Mouse (Mus musculus) CH12.LX (cell line): ENCODE measurements around the gene Vac14. TPM values are rescaled to one million over a fixed set of nuclear protein-coding genes. Genes with fewer than 3 reads are reported as not detected.

ENCODE experiments used
- DNase-seq: peaks from one replicate; pipeline ENCODE4 v3.0.0-alpha.2; 2013; ENCODE audit errors: extremely low read depth
- H3K27ac ChIP-seq: 2 replicates; pipeline ENCODE4 v1.5.1; 2012; ENCODE audit warnings: low read depth, mild to moderate bottlenecking, control low read depth, moderate library complexity; ENCODE audit not compliant: insufficient read depth
- H3K27me3 ChIP-seq: replicated peaks from 2 replicates; pipeline ENCODE3; 2012; ENCODE audit warnings: inconsistent platforms
- H3K36me3 ChIP-seq, 2 experiments: replicated peaks in 1 of 2; 2 replicates each; pipeline versions ENCODE3 to v1.6.1; 2012; ENCODE audit warnings: inconsistent platforms in 1 of 2, low read length in 1 of 2, mild to moderate bottlenecking in 1 of 2, mixed read lengths in 1 of 2, moderate library complexity in 1 of 2; ENCODE audit not compliant: control insufficient read depth in 1 of 2, insufficient read depth in 1 of 2
- H3K4me1 ChIP-seq, 2 experiments: 2 replicates each; pipeline ENCODE4 v1.6.1; 2012; ENCODE audit warnings: inconsistent platforms in 1 of 2, moderate library complexity in 1 of 2; ENCODE audit not compliant: insufficient read depth in 2 of 2, control insufficient read depth in 1 of 2
- H3K4me2 ChIP-seq: 2 replicates; pipeline ENCODE4 v1.6.1; 2012; ENCODE audit warnings: low read depth, mild to moderate bottlenecking, control low read depth; ENCODE audit not compliant: poor library complexity, insufficient read depth, severe bottlenecking
- H3K4me3 ChIP-seq, 3 experiments: fragments of 150-350 bp in 1 of 3; sonication (generic) in 1 of 3; replicated peaks in 1 of 3; 2 replicates each; pipeline versions ENCODE3 to v1.5.1; 2011 to 2012; ENCODE audit warnings: low read depth in 2 of 3, low read length in 2 of 3, mild to moderate bottlenecking in 2 of 3, moderate library complexity in 2 of 3, control low read depth in 1 of 3, improper control_type of control experiment in 1 of 3, inconsistent platforms in 1 of 3, mixed read lengths in 1 of 3; ENCODE audit not compliant: poor library complexity in 1 of 3
- H3K79me2 ChIP-seq: replicated peaks from 2 replicates; pipeline ENCODE4 v1.6.1; 2012; ENCODE audit warnings: mild to moderate bottlenecking, moderate library complexity; ENCODE audit not compliant: control insufficient read depth, poor library complexity, insufficient read depth, severe bottlenecking; ENCODE audit errors: extremely low read depth
- H3K9ac ChIP-seq: 2 replicates; pipeline ENCODE4 v1.6.1; 2012; ENCODE audit warnings: low read depth, mild to moderate bottlenecking, control low read depth, moderate library complexity; ENCODE audit not compliant: insufficient read depth
- H3K9me3 ChIP-seq: replicated peaks from 2 replicates; pipeline ENCODE3; 2012; ENCODE audit warnings: low read length, inconsistent platforms, mixed read lengths
- BHLHE40 ChIP-seq: IDR thresholded peaks from 2 replicates; pipeline ENCODE4 v1.6.1; 2011; ENCODE audit warnings: mild to moderate bottlenecking, low read depth, low read length, improper control_type of control experiment
- CHD1 ChIP-seq: IDR thresholded peaks from 2 replicates; pipeline ENCODE4 v1.6.1; 2012; ENCODE audit warnings: low read depth, low read length, improper control_type of control experiment, inconsistent platforms
- CHD2 ChIP-seq: IDR thresholded peaks from 2 replicates; pipeline ENCODE4 v1.6.1; 2011; ENCODE audit warnings: low read length, improper control_type of control experiment
- CTCF ChIP-seq, 2 experiments: IDR thresholded peaks in 1 of 2; conservative IDR thresholded peaks in 1 of 2; 2 replicates each; pipeline ENCODE4 v1.5.1; 2011 to 2012; ENCODE audit warnings: low read depth in 2 of 2, low read length in 2 of 2, improper control_type of control experiment in 1 of 2, inconsistent platforms in 1 of 2, mild to moderate bottlenecking in 1 of 2, moderate library complexity in 1 of 2
- E2F4 ChIP-seq: IDR thresholded peaks from 2 replicates; pipeline ENCODE4 v1.6.1; 2011; ENCODE audit warnings: low read depth, low read length, improper control_type of control experiment; ENCODE audit not compliant: insufficient replicate concordance
- ELF1 ChIP-seq: IDR thresholded peaks from 2 replicates; pipeline ENCODE4 v1.6.1; 2014; ENCODE audit warnings: low read depth, mild to moderate bottlenecking, inconsistent platforms, low read length, improper control_type of control experiment
- HCFC1 ChIP-seq: IDR thresholded peaks from 2 replicates; pipeline ENCODE4 v1.6.1; 2012; ENCODE audit warnings: low read depth, mild to moderate bottlenecking, inconsistent platforms, low read length, improper control_type of control experiment
- IRF4 ChIP-seq: IDR thresholded peaks from 2 replicates; pipeline ENCODE4 v1.6.1; 2014; ENCODE audit warnings: low read depth, mild to moderate bottlenecking, inconsistent platforms, low read length, improper control_type of control experiment
- JUN ChIP-seq: IDR thresholded peaks from 2 replicates; pipeline ENCODE4 v1.6.1; 2011; ENCODE audit warnings: low read depth, mild to moderate bottlenecking, low read length, improper control_type of control experiment, moderate library complexity; ENCODE audit not compliant: insufficient read depth
- JUND ChIP-seq: conservative IDR thresholded peaks from 2 replicates; pipeline ENCODE4 v1.6.1; 2011; ENCODE audit warnings: low read depth, low read length, improper control_type of control experiment
- MAFK ChIP-seq: IDR thresholded peaks from 2 replicates; pipeline ENCODE4 v1.6.1; 2011; ENCODE audit warnings: low read length, improper control_type of control experiment; ENCODE audit not compliant: insufficient replicate concordance
- MEF2A ChIP-seq: IDR thresholded peaks from 2 replicates; pipeline ENCODE4 v1.6.1; 2014; ENCODE audit warnings: low read depth, mild to moderate bottlenecking, inconsistent platforms, low read length, improper control_type of control experiment, borderline replicate concordance
- MYC ChIP-seq: IDR thresholded peaks from 2 replicates; pipeline ENCODE4 v1.6.1; 2011; ENCODE audit warnings: low read depth, mild to moderate bottlenecking, improper control_type of control experiment, low read length
- NELFE ChIP-seq: IDR thresholded peaks from 2 replicates; pipeline ENCODE4 v1.6.1; 2011; ENCODE audit warnings: low read depth, low read length, improper control_type of control experiment
- PAX5 ChIP-seq: IDR thresholded peaks from 2 replicates; pipeline ENCODE4 v1.6.1; 2012; ENCODE audit warnings: low read length, inconsistent platforms, mixed read lengths
- POLR2A ChIP-seq: IDR thresholded peaks from 2 replicates; pipeline ENCODE4 v1.6.1; 2011; ENCODE audit warnings: low read depth, mild to moderate bottlenecking, improper control_type of control experiment, low read length
- POLR2AphosphoS2 ChIP-seq: IDR thresholded peaks from 2 replicates; pipeline ENCODE4 v1.6.1; 2011; ENCODE audit warnings: low read depth, low read length, improper control_type of control experiment
- SMC3 ChIP-seq: IDR thresholded peaks from 2 replicates; pipeline ENCODE4 v1.6.1; 2011; ENCODE audit warnings: low read depth, low read length, improper control_type of control experiment
- TBP ChIP-seq: conservative IDR thresholded peaks from 2 replicates; pipeline ENCODE4 v1.6.1; 2011; ENCODE audit warnings: low read depth, low read length, improper control_type of control experiment
- TCF12 ChIP-seq: IDR thresholded peaks from 2 replicates; pipeline ENCODE4 v1.6.1; 2014; ENCODE audit warnings: low read depth, mild to moderate bottlenecking, inconsistent platforms, low read length, improper control_type of control experiment
- UBTF ChIP-seq: IDR thresholded peaks from 2 replicates; pipeline ENCODE4 v1.6.1; 2012; ENCODE audit warnings: low read depth, mild to moderate bottlenecking, inconsistent platforms, low read length, improper control_type of control experiment, moderate library complexity
- USF2 ChIP-seq: conservative IDR thresholded peaks from 2 replicates; pipeline ENCODE4 v1.6.1; 2011; ENCODE audit warnings: low read depth, low read length, improper control_type of control experiment
- ZC3H11A ChIP-seq: IDR thresholded peaks from 2 replicates; pipeline ENCODE4 v1.6.1; 2012; ENCODE audit warnings: low read depth, mild to moderate bottlenecking, inconsistent platforms, low read length, improper control_type of control experiment
- ZKSCAN1 ChIP-seq: IDR thresholded peaks from 2 replicates; pipeline ENCODE4 v1.6.1; 2012; ENCODE audit warnings: low read depth, inconsistent platforms, low read length, improper control_type of control experiment, borderline replicate concordance
- ZMIZ1 ChIP-seq: IDR thresholded peaks from 2 replicates; pipeline ENCODE4 v1.6.1; 2012; ENCODE audit warnings: low read depth, mild to moderate bottlenecking, inconsistent platforms, low read length, improper control_type of control experiment
- ZNF384 ChIP-seq: IDR thresholded peaks from 2 replicates; pipeline ENCODE4 v1.6.1; 2012; ENCODE audit warnings: low read depth, low read length, improper control_type of control experiment, inconsistent platforms
- dilution Hi-C: fragments of 300-500 bp; cut with MboI; formaldehyde crosslinking; loops from 2 replicates; pipeline ENCODE4 v1.14.3; 2020; ENCODE audit warnings: low sequenced_read_pairs; ENCODE audit not compliant: extremely low pct_unique_long_range_greater_than_20kb, extremely low pct_ligation_motif_present
- in situ Hi-C: fragments of 300-500 bp; cut with MboI; formaldehyde crosslinking; loops from 3 replicates; pipeline ENCODE4 v1.14.3; 2019; ENCODE audit warnings: low sequenced_read_pairs, low pct_ligation_motif_present, low pct_unique_long_range_greater_than_20kb, mixed read lengths
- polyA plus RNA-seq: library from polyadenylated mRNA; unstranded; fragments of >175 nt; gene quantifications from 2 replicates; pipeline ENCODE4 v1.2.1, GENCODE M21; 2012; ENCODE audit warnings: low read depth; ENCODE audit not compliant: insufficient read length
- total RNA-seq, 2 experiments: library from RNA; depleted of rRNA; stranded (reverse); fragments of 300-350 nt in 1 of 2; fragments of >200 nt in 1 of 2; gene quantifications; 2 replicates each; pipeline ENCODE4 v1.2.3; 2012 to 2014

The Vac14 gene
- total and polyA plus RNA-seq, 3 experiments = 20.9 to 73.8 (median 28.2) TPM

GRCm38 (mm10) chr8:110643177-110643576 is 24.8 kb downstream of the Vac14 start:
- dilution Hi-C loops (no loop called here), in situ Hi-C loops (loop anchor here (25.0 kb wide), 2 partner anchors 194 to 444 kb away; partner anchors contain the start of genes Clec18a, Cog4, Pdpr and Sf3b3)
- Histone ChIP-seq H3K4me2 (no peak overlapping the region), H3K9me3 (no peaks in the 10 kb centered on the region), H3K27ac (no peak overlapping the region; the same call in 1 of the 2 replicates), H3K9ac (no peak overlapping the region), H3K79me2 (no peaks in the 10 kb centered on the region; the same call in 1 of the 2 replicates), H3K36me3 (peaks cover 46 to 80% of the 10 kb centered on the region in 2 experiments), H3K27me3 (no peaks in the 10 kb centered on the region), H3K4me3 (no peak overlapping the region), H3K4me1 (0 out of 4 replicates have a peak, but pooled peaks cover 0 to 4% of the 10 kb centered on the region in 2 experiments)
- DNase-seq = no peak
- TF ChIP-seq ZKSCAN1 = no peak
- no peak for TF ChIP-seq POLR2A
- no peak for TF ChIP-seq TCF12
- TF ChIP-seq MYC = no peak
- TF ChIP-seq PAX5 = no peak
- TF ChIP-seq ZC3H11A = no peak
- no peak for TF ChIP-seq JUND
- TF ChIP-seq CHD2 = no peak
- no peak for TF ChIP-seq ZMIZ1
- no peak for TF ChIP-seq NELFE
- TF ChIP-seq MAFK = no peak
- TF ChIP-seq JUN = no peak
- TF ChIP-seq USF2 = no peak
- no peak for TF ChIP-seq UBTF
- TF ChIP-seq CHD1 = no peak
- TF ChIP-seq ZNF384 = no peak

GRCm38 (mm10) chr8:110644422-110644821 is 26.0 kb downstream of the Vac14 start:
- in situ Hi-C loops = loop anchor here (25.0 kb wide), 2 partner anchors 193 to 443 kb away; partner anchors contain the start of genes Clec18a, Cog4, Pdpr and Sf3b3
- Histone ChIP-seq H3K36me3 (peaks cover 46 to 78% of the 10 kb centered on the region in 2 experiments), H3K4me1 (0 out of 4 replicates have a peak, but pooled peaks cover 0 to 4% of the 10 kb centered on the region in 2 experiments)

More at GRCm38 (mm10) chr8:110644422-110644821, 26.0 kb downstream of the Vac14 start:
- H3K79me2 ChIP-seq = no peaks in the 10 kb centered on the region; the same call in 1 of the 2 replicates
- dilution Hi-C loops = no loop called here
- DNase-seq = no peak
- no peak overlapping the region for H3K27ac ChIP-seq
- H3K4me2 ChIP-seq = no peak overlapping the region
- no peak overlapping the region for H3K9ac ChIP-seq
- no peaks in the 10 kb centered on the region for H3K27me3 ChIP-seq
- no peak overlapping the region for H3K4me3 ChIP-seq
- H3K9me3 ChIP-seq = no peaks in the 10 kb centered on the region
- TF ChIP-seq E2F4 (no peak), ELF1 (no peak), MEF2A (no peak), BHLHE40 (no peak), ZKSCAN1 (no peak), USF2 (no peak), IRF4 (no peak), TBP (no peak), POLR2A (no peak), SMC3 (no peak), HCFC1 (no peak), CTCF (conservative IDR thresholded peaks at IDR 0.05 in 1 of 2, IDR thresholded peaks at IDR 0.05 in 1 of 2; ENCODE audit: low read depth in 2 of 2, low read length in 2 of 2) (no peak), POLR2AphosphoS2 (no peak), ZC3H11A (no peak), NELFE (no peak)
